Mouse (Mus musculus) thymus, postnatal 0 days (tissue): ENCODE results near the gene Gm12355. TPM values are rescaled to one million over a fixed set of nuclear protein-coding genes. Genes with fewer than 3 reads are reported as not detected.
"Not testable (repeated sequence)": the region's sequence is repeated elsewhere in the genome, so short reads cannot be mapped to it uniquely, and the experiment has no call there.

Source experiments
- DNase-seq: peaks from one replicate; pipeline ENCODE4 v3.0.0-alpha.2; 2015; ENCODE audit warnings: low spot score
- polyA plus RNA-seq: library from polyadenylated mRNA; unstranded; fragments of >200 nt; fragmentation: Nextera tagmentation; extraction: Ambion mirVana; gene quantifications from 2 replicates; pipeline ENCODE4 v1.2.1, GENCODE M21; 2015

Gm12355 gene
- 0.78 and 1.1 TPM in 2 replicates for polyA plus RNA-seq

DNA sequence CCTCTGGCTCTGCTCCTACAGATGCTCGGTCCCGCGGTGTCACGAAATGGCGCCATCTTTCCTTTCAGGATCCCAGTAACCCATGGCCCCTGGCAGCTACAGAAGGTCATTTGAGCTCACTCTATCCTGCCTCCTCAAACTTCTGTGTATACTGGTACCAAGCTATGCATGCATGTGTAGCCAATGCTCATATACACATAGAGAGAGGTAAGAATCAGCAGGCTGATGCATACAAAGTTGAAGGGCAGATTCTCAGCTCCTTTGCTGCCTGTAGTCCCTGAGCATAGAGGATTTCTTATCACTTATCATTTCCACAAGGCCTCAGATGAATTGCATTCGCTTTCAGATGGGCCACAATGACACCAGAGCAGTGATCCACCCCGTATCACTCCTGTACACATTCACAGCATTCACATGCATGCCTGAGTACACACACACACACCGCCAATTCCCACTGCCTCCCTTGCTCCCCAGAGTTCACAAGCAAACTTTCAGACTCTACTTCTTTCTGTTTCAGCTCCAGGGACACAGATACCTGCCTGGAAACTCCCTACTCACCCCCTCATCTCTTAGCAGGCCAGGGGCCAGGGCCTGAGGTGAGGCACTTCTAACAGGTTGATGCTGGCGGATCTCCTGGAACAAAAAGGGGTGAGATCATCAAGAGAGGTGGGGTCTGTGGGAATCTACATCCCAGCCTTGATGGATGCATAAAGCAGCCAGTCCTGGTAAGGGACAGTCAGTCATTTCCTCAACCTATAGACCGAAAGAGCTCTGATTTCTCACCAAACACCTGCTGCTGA is at the start of gene Gm12355, which contains the start of gene Gsdma3:
Gm12355 (minus strand) TSS at position 51 of the 800 bp plus-strand sequence.
Gsdma3 (plus strand) TSS at position 750 of the 800 bp plus-strand sequence.
- no peak for DNase-seq

GRCm38 (mm10) chr11:98673136-98673535 is 47.7 kb upstream of the Gm12355 start:
- DNase-seq, result peak; percentile 76

DNA sequence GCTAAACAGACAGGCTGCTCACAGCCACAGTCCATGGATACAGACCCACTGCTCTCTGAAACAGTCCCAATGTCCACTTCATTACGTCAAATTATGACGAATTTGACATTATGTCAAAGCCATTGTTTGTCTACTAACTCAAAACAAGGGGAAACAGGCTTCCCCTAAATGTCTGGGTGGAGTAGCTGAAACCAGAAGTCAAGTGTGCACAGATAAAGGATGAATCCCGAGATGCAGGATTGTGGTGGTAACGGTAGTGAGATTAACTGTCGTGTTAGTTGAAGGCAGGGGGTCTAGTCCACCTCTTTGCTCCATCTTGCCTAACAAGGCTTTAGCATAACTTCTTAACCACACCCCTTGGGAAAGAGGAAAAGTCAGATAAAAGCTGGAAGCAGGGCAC is 47.0 kb upstream of the Gm12355 start:
- no peak for DNase-seq

DNA sequence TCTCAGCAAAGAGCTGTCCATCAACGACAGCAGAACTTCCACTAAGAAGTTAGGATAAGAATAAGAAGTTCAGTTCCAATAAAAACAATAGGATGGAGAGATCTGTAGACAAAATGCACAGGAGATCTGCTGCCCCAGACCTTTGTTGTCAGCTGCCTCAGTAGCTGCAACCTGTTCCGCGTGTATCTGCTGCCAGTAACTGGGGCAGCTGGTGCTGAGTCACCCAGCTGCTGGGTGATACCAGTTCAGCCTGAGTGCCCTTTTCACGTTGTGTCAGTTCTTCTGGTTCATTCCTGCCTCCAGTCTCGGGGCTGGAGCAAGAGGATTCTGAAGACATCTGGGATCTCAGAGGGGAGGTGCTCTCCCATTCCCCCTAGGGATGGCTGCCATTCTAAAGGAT is 46.4 kb upstream of the Gm12355 start:
- DNase-seq, result no peak

DNA sequence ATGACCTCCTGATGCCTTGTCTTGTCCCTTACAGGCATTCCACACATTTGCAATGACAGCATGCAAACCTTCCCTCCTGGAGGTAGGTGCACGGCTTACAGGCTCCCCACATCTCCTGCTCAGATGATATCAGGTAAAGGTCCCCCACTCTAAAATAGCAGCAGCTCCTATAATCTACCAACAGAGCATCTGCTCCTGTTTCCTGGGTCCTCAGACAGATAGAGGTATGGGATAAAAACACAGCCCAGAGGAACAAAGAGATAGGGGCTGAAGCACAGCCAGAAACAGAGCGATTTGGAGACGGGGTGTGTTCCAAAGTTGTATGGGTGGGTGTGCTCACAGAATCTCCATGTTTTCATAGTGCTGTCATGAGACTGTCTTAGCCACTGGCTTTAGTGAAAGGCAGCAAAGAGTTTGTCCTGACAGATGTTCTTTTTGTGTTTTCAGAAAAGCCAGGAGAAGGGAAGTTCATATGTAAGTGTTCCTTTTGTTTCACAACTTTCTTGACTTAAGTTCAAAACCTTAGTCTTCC is 45.9 kb upstream of the Gm12355 start:
- no peak for DNase-seq

DNA sequence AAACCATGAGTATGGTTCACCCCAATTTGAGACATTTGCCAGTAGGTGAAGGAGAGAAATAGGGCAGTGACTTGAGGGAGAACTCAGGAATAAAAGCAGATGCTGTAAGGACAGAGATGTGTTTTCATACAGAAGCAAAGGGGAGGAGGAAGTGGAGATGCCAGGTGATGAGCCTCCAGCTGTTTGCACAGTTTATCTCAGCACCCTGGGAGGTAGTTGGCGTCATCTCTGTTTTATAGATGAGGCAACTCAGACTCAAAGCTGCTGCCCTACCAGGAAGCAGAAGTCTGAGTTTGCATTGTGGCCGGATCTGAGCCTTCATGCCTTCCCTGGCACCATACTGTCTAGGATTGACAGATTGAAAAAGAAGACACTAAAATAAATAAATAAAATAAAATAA is 43.5 kb upstream of the Gm12355 start:
- DNase-seq, result peak; percentile 34

GRCm38 (mm10) chr11:98664091-98664490 is 38.6 kb upstream of the Gm12355 start, which contains the start of gene Gsdma:
Gsdma (plus strand) TSS chr11:98664351.
- no peak for DNase-seq

- DNase-seq, result peak; percentile 73
Measured at GRCm38 (mm10) chr11:98660517-98660916, 35.1 kb upstream of the Gm12355 start.

- DNase-seq, result peak; percentile 81
Measured at GRCm38 (mm10) chr11:98655076-98655475, 29.6 kb upstream of the Gm12355 start.

GRCm38 (mm10) chr11:98646459-98646858 is 21.0 kb upstream of the Gm12355 start, which contains the start of gene Gsdma2:
Gsdma2 (plus strand) TSS chr11:98646759.
- no peak for DNase-seq

DNA sequence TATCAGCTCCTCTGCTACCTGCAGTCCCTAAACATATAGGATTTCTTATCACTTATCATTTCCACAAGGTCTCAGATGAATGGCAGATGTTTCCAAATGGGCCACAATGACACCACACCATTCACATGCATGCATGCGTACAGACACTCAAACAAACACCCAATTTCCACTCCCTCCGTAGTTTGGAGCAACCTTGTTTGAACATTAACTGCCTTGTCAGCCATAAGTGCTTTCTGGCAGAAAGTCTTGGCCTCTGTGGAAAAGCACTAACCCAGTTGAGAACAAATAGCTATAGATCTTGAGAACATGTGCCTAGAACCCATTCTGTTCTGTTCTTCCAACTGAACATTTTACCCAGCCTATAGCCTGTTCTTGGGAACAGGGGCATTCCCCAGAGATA is 20.5 kb upstream of the Gm12355 start:
- DNase-seq, result no peak

GRCm38 (mm10) chr11:98644757-98645156 is 19.3 kb upstream of the Gm12355 start:
- DNase-seq, result no peak

GRCm38 (mm10) chr11:98640091-98640490 is 14.6 kb upstream of the Gm12355 start:
- DNase-seq, result no peak

- no peak for DNase-seq
Measured at GRCm38 (mm10) chr11:98637501-98637900, 12.0 kb upstream of the Gm12355 start.

DNA sequence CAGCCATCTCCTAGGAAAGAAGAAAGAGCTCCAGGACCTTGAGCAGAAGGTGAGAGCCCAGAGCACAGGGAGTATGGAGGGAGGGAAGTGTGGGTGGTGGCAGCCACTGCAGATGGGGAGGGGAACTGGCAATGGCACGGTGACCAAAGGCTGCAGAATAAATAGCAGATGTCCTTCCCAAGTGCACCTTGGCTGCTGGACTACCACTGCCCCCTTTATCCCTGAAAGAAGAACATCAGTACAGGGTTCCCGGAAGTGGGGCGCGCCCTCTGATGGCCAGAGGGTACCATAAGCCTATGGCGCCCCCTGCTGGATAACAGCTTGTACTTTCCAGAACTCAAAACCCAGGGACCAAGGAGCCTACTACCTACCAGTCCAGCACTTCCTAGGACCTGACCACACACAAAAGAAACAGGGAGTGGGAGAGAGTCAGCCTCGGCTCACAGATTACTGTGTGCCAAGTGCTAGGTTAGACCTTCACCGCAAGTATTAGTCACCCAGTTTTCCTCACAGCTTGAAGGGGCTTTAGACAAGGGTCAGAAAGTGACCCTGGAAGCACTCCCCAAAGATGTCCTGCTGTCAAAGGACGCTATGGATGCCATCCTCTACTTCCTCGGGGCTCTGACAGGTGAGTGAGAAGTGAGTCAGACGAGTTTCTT is 10.0 kb upstream of the Gm12355 start:
- DNase-seq, result peak; percentile 67

GRCm38 (mm10) chr11:98630646-98631045 is 5.2 kb upstream of the Gm12355 start:
- DNase-seq, result no peak

GRCm38 (mm10) chr11:98628706-98629105 is 3.2 kb upstream of the Gm12355 start:
- no peak for DNase-seq

DNA sequence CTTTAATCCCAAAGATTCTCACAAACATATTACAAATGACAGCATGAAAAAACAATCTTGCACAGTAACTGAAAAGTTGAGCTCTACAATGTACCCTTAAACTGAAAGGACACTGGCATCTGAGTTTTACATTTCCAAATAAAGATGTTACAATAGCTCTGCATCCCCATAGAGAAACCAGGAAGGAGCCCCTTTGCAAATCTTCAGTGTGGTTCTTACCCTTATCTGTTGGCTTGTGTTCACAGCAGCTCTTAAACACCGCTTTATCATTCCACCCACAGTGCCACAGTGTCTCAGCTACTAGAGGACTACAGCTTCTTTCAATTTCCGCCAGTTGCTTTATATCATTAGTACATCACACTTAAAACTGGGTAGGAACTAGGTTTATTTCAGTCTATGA is 1.1 kb downstream of the Gm12355 start:
- not testable (repeated sequence) for DNase-seq

GRCm38 (mm10) chr11:98623981-98624380 is 1.5 kb downstream of the Gm12355 start:
- DNase-seq, result not testable (repeated sequence)

DNA sequence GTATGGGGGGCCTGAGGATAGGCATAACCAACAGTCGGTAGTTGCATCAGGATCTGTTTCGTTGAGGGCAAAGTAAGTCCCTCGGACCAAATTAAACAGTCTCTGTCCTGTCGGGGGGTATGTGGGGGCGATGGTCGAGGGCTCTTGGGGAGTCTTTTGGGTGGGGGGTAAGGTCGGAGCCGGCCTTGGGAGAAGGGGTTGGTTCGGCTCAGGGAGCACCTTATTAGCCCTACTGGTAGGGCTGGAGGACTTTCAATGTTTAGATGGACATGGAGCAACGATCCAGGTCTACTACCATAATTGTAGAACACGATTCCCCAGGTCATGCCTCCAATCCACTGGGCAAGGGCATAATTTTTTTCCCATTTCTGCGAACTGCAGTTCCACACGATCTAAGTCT is 4.7 kb downstream of the Gm12355 start:
- DNase-seq, result no peak

- DNase-seq, result peak; percentile 72
Measured at GRCm38 (mm10) chr11:98606763-98607162, 18.7 kb downstream of the Gm12355 start.

DNA sequence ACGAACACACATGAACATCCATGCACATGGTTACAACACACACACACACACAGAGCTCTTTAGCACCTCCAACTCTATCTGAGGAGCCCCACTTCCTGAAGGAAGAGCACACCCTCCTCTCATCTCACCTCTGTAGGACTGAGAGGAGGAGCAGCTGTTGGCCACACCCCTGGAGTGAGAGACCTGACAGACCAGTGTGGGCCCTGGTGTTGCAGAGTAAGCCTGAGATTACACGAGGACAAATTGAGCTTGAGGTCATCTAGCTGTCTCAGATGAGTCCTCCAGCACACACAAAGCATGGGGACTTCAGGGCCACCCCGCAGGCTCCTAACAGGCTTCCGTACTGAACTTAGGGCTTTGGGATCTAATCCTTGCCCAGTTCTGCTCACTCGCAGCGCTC is 20.6 kb downstream of the Gm12355 start:
- not testable (repeated sequence) for DNase-seq
